Mouse (Mus musculus): ENCODE results near the gene Mgat4e.
"Not testable (repeated sequence)": the region's sequence is repeated elsewhere in the genome, so short reads cannot be mapped to it uniquely, and the experiment has no call there.

Mgat4e gene

DNA sequence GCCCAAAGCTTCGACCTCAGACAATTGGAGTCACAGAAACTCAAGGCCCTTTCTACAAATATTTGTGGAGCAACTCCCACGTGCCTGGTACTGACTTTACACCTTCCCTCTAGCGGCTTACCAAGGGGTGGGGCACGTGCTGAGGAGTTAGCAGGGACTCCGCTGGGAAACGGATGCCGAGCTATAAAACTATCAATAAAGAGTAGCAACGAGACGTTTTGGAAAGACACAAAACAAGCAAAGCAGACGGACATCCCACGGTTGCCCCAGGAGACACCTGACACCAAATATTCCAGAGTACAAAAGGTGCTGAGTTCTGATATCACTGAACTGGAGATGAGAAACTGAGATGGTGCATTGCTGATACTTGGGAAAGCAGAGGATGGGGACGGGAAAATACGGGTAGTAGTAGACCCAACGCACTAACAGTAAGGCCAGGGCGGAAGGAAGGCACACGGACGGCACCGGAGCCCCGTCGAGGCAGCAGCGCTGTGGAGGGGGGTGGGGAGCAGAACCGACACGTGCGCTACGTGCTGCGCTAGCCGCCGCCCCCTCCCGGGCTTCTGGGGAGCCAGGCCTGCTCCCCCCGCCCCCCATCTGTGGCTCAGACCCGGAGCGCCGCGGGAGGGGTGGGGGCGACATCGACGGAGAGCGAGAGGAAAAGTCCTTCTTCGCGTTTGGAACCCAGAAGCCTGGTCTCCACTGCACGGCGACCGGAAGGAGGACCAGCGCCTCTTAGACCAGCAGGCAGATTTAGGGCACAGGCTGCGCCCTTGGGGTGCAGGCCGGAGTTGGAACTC lies 6.6 kb upstream of the Mgat4e start:
- DNase-seq, result peak; percentile 22

DNA sequence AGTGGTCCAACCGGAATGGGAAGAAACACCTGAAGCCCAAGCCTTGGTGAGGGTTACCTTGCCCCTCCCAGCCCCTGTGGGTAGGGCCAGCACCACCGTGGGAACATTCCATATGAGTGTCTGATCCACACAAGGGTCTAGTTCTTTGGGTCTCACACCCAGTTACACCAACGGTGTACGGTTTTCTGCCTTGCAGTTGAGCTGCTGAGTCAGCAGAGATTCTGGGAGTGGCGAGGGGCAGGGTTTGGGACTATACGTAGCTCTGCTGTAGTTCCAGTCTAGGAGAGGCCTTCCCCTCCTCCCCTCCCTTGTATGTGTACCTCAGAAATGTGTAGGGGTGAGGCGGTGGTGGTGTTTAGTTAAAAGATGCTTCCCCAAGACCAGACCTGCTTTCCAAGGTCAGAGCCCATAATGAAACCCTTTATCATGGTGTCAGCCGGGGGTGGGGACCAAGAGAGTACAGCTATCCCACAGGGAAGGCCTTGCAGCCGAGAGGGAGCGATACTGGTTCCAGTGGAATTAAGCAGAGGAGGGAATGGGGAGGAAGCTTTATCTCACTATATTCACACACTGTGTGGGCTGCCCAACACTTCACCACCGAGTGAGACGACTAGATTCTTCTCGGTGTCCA lies 5.9 kb upstream of the Mgat4e start:
- DNase-seq, result no peak

DNA sequence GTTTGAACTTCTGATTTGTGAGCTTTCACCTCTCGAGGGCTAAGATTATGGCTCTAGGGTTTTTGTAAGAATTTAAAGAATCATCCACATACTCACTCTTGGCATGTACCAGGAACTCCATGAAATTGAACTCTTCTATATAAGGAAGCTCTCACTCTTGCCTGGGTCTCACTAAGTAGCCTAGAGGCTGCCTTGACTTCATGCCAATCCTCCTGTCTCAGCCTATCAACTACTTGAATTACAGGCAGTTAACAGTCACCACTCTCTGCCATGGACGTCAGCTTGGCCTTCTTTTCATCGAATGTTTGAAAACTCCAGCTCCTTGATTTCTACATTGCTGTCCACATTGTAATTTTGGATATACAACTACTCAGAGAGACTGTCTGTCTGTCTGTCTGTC lies 2.9 kb upstream of the Mgat4e start:
- no peak for DNase-seq

DNA sequence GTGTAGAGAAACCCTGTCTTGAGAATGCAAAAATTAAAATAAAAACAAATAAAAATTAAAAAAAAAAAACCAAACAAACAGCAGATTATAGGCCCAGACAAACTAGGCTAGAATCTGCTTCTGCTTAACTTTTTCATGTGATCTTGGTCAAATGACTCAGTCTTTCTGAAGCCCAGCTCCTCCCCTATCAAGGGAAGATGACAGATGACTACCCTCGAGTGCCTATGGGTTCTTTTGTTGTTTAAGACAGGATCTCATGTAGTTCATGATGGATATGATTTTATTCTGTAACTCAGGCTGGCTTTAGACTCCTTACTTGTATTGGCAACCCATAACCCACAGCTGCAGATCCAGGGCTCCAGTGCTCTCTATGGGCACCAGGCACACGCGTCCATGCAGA lies 2.4 kb upstream of the Mgat4e start:
- no peak for DNase-seq

DNA sequence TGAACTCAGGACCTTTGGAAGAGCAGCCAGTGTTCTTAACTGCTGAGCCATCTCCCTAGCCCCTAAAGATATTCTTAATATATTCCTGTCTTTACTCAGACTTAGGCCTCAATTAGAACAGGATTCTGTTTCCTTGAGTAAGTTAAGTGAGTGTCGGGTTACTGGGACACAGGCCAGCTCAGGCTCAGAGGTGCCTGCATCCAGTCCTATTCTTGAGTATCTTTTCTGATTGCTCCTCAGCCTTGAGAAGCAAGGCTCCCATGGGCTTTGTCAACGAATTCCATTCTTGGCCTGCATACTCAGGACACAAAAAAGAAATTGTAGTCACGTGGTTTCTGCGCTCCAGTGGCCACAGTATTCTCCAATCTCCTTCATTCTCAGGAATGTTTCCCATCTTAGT lies 1.3 kb downstream of the Mgat4e start:
- no peak for DNase-seq

DNA sequence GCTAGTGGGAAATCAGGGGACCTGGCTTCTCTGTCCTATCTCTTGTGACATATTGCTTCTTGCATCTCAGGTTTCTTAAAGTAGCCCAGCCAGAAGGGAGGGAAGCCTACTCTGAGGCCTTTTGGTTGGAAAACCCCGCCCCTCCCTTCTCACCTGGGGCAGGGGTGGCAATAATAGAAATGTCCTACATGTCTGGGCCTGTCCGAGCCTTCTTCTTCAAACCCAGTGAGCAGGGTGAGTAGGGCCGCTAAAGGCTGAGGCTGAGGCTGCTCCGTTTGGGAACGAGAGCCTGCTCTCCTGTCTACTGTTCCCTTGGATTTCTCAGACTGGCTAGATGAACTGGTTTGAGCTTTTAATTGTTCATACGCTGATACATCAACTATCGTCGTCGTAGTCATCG lies 8.9 kb downstream of the Mgat4e start:
- no peak for DNase-seq

DNA sequence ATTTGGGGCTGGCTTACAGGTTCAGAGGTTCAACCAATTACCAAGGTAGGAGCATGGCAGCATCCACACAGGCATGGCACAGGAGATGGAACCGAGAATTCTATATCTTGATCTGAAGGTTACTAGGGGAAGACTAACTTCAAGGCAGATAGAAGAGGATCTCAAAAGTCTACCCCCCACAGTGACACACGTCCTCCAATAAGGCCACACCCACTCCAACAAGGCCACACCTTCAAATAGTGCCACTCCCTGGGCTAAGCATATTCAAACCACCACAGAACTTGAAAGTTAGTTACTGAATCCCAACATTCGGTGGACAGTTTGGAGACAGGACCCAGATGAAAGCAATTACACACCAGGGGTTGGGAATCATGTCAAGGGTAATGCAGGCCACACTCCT lies 14.0 kb downstream of the Mgat4e start:
- no peak for DNase-seq

DNA sequence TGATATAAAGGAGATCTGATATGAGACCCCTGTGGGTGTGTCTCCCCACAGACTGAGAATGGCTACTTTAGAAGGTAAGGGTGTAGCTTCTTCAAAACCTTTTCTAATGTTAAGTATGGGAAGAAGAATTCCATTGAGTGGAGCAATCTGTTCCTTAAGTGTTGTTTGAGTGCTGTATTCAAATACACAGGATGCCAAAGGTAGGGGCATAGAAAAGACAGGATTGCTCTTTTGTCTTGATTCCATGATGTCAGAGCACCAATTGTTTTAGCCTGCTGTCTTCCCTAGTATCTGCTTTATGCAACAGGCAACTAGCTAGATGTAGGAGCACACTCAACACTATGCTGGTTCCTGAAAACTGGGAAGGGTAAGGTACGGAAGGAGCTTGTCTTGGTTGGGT lies 14.4 kb downstream of the Mgat4e start:
- no peak for DNase-seq

DNA sequence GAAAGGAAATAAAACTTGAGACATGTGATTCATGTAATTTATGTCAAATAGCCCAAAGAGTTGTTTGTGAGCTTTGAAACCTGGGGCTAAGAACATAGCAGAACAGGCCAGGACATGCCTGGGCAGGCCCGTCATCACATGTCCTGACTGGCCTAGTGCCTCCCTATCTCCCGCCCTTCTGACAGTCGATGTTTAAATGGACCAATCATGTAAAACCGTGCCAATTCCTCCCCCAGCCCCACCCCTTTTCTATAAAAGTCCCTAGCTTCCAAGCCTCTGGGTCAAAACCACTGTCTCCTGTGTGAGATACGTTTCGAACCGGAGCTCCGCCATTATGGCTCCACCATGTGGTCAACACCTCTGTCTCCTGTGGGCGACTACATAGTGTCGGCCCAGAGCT lies 15.8 kb downstream of the Mgat4e start:
- not testable (repeated sequence) for DNase-seq

DNA sequence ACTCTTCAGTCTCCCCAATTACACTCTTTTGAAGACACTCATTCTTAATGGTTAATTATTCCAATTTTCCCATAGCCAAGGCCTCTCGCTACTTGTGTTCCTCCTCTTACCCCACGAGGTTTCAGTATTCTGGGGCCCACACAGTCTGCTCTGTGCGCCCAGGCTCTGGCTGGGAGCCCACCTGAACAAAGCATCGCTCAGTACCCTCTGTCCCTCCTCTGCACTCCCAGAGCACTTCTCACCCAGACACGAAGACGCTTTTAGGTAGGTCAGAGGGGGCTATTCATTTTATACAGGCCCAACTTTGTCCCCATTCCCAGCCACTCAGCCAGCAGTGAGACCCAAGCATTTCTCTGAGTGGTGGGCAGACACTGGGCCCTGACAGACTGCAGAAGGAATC lies 18.9 kb downstream of the Mgat4e start:
- DNase-seq, result no peak

DNA sequence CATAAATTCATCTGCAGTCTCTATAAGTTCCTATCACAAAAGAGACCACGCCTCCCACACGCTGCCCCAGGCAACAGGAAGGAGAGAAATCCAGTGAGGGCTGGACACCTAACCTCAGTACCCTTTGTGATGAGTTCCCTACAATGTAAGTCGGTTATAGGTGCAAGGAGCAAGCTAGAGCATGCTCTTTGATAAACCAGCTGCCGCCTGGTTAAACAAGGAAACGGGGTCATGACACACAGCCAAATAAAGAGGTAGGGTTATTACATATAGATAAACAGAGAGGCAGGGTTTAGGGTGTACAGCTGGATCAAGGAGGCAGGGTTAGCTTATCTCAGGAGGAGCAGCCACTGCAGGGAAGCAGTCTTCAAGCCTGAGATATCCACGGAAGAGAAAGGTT lies 22.7 kb downstream of the Mgat4e start:
- DNase-seq, result no peak

DNA sequence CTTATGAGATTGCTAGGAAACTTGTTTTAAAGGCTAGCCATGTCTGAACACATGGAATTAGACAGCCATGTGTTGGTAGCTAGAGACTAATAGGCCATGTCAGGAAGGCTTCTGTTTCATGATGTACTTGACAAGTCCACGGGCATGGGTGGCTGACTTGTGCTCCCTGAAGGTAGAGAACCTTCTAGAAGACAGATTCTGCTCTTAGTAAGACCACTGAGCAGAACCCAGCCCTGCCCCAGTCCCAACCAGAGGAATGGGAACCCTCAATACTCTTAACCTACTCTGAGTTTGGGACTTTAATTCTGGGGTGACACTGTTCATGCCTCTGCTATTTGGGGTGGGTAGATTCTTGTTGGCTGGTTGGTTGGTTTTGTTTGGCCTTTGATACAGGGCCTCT lies 24.5 kb downstream of the Mgat4e start:
- DNase-seq, result no peak

DNA sequence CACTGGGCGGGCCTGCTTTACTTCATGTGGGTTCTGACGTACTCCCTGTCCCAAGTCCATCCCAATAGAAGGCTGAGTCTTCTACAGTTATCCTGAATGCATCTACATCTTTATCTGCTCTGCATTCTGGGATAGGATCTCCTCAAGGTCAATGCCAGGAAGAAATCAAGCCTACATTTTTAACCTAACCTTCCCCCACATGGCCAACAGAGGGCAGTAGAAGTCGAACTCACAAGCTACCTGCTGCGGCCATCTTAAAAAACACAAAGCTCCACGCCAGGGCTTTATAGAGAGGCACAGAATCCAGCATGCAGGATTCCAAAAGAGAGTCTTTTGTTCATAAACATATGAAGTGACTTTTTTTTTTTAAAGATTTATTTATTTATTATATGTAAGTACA lies 25.1 kb downstream of the Mgat4e start:
- DNase-seq, result no peak

DNA sequence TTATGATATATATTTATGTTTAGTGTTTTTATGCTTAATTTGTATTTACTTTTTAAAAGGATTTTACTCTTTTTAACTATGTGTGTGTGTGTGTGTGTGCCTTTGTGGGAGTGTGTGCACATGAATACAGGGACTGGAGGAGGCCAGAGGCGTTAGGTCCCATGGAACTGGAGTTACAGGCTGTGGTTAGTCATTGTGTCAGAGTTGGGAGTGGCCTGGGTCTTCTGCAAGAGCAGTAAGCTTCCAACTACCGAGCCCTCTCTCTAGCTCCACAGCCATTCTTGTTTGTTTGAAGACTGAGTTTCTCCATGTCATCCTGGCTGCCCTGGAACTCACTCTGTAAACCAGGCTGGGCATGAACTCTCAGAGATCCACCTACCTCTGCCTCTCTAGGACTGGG lies 27.2 kb downstream of the Mgat4e start:
- DNase-seq, result no peak

DNA sequence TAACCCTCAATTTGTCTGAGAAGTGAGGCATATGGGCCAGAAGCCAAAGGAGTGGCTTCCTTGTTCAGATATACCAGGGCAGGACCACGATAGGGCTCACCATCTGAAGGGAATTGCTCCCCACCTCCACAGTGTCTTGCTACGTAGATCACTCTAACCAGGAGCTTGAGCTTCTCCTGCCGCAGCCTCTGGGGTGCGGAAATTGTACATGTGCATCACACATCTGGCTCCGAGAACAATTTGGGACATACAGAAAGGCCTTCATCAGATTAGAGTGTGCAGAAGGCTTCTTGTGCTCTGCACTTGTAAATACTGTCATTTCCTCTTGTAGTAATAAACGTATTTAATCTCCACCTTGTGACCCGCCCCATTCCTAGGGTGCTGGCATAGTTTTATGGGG lies 28.3 kb downstream of the Mgat4e start:
- DNase-seq, result no peak

DNA sequence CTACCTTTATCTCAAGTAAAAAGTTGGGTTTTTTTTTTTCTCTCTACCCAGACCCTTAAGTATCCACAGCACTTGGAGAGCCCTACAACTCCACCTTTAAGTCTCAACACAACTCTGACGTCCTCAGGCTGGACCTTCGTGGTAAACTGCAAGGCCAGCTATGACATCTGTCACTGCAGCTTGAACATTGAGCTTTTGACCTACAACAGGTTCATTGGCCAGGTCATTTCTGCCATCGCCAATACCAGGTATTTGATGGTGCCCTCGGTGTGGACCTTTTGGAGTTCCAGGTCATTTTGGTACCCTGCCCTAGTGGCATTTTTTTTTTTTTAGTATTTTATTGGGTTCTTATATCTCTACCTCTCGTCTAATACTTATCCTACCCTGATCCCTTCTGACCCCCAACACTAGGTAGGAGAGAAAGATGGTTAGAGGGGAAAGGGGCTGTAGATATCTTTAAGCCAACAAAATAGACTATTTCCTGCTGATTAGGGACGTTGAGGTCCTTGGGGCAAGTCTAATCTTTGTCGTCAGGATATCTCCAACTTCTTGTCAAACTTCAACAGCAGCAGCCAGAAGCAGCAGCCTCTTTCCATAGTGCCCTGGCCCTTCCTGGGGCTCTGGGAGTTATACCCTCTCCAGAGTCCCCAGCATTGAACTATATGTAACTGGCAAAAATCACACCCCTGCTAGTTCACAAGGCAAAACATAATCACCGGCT lies 29.3 kb downstream of the Mgat4e start:
- no peak for DNase-seq

DNA sequence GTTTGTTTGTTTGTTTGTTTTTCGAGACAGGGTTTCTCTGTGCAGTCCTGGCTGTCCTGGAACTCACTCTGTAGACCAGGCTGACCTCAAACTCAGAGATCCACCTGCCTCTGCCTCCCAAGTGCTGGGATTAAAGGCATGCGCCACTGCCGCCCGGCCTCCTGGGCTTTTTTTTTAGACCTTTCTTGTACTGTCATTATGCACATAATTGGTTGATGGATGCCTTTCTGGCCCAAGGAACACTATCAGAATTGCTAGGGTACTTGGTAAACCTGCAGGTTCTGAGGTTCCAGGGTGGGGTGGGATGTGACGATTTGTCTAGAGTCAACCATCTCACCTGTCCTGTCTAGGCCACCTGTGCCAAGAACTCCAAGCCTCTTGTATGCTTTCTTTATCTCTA lies 30.3 kb downstream of the Mgat4e start:
- DNase-seq, result not testable (repeated sequence)

DNA sequence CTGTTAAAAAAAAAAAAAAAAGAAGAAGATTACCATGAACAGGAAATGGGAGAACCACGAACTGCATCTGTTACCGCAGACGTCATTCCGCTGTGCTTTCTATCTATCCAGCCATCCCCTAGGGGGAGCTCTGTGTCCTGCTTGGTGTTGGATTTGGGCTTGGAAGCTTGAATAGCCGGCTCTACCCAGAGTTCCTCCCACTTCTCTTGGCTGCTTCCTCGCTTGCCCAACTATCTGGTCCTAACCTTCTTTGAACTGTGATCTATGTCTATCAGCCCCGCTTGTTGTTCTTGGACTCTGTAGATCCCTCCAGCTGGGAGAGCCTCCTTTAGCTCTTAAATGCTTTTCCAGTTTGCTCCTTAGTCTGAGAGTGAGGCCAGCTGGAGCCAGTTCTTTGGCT lies 30.8 kb downstream of the Mgat4e start:
- DNase-seq, result peak; percentile 76

DNA sequence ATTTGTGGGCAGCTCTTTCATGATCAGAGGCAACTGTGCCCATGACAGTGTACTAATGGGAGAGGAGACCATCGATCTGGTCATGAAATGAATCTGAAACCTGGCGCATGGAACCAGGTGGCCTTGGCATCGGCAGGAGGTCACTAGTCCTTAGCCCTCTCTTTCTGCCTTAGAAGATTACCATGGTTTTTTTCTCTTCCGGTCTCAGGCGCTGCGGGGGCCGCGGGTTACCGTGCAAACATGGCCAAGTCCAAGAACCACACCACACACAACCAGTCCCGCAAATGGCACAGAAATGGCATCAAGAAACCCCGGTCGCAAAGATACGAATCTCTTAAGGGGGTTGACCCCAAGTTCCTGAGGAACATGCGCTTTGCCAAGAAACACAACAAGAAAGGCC lies 31.6 kb downstream of the Mgat4e start:
- not testable (repeated sequence) for DNase-seq

DNA sequence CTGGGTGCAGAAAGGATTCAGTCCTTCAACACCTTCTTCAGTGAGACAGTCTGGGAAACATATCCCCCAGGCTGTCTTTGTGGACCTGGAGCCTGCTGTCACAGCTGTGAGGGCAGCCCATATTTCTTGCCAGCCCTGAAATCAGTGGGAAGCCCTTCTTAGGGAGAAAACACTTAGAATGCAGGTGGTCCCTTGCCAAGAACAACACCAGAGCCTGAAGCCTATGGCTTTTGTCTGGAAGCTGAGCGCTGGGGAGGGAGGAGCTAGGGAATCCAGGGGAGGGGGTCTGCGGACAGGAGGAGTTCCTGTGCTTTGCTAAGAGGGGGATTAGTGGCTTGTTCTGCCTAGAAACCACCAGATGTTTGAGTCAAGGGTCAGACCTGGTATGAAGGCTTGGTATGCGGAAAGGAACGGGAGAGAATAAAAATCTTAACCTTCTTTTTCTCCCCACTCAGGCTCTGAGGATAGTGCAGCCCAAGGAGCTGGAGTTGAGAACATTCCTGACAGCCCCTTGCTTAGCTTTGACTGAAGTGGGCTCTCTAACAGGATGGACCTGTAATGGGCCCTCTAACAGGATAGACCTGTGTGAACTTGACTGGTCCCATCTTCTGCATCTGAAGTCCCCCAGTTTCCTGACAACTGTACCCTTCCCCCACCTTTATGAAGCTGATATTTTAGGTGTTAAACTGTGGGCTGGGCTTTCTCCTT lies 32.8 kb downstream of the Mgat4e start:
- DNase-seq, result no peak

DNA sequence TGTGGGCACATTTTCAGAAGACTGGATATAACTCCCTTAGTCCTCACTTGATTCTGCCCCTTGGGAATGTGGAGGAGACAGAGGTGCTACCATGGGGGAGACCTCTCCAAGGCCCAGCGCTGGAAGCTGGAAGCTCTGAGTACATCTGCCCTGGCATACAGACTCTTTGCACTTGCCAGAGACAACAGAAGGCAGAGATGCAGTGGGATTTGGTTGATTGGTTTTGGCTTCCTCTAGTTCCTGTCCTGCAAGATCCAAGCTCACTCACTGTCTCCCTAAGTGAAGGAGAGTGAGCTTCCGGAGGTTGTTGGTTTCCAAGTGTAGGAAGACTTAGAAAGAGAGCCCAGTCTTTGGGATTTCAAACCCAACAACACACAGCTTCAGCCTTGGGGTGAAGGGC lies 33.6 kb downstream of the Mgat4e start:
- no peak for DNase-seq

DNA sequence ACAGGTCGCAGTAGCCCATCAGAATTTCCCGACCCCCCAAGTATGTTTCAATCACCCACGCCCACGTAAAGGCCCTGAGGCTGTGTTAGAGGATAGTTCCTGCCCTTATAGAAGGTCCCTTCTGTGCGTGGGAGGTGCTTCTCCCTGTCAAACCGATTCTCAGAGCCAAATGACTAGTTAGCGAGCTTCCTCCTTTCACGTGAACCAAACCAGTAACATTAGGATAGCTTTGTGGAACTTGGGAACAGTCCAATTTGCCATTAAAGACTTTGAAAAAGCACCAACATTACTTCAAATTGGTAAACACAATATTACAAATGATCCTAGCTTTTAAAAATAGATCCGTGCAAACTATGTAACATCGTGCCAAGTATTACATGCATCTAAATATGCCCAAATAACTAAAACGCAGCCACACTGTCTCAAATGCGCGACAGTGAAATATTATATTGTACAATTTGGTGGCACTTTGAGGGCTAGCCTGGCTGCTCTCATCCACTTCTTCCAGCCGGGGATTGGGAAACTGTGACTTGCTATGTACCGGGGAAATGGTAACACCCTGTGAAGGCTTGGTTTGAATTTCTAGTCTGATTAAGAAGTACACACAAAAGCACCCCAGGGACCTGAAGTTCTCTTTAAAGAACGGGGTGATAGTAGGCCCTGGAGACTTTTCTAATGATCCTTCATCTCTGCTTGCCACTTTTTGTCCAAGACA lies 35.4 kb downstream of the Mgat4e start:
- DNase-seq, result no peak

DNA sequence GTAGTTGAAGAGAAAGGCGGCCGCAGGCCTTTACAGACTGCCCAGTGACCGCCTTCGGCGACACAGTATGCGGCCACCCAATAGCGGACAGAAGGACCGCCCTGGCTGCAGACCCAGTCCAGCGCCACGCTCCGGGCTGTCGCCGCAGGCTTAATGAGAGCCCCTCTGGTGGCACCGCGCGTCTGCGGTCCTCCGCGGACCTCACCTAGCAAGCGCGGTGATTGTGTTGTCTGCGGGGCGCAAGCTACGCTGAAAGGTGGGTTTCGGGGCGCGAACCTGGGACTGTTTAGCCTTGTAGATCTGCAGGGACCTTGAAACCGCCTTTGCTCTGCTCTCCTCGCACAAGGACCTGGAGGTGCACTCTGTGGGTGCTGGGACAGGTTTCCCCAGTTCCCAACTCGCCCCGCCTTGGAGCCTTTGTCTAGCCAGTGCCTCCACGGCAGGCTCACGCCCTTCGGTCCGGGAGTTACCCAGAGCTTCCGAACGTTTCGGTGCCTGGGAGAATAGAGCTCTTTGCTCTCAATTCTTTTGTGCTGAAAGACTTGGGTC lies 36.1 kb downstream of the Mgat4e start:
- DNase-seq, result peak; percentile 12

All from cerebellum, adult 8-10 months (tissue).